Mouse (Mus musculus): ENCODE results near the gene Lrcol1. TPM values are rescaled to one million over a fixed set of nuclear protein-coding genes. Genes with fewer than 3 reads are reported as not detected.

Lrcol1 gene
- polyA plus RNA-seq, 2 experiments = not detected

DNA sequence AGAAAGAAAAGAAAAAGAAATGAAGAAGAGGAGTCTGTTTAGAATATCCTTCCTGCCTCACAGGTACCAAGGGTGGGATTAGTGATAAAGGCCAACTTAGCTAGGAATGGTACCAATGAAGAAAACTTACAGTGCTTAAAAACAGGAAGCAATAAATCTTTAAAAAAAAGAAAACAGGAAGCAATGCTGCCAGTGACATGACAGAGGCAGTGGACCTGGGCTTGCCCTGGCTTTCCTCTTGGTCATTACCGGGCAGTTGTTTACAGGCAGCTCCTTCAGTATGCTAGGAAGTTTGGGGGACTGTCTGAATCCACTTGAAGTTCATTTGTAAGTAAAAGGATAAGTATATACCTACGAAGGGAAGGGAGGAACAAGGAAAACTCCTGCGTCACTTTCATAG, 14.0 kb upstream of the Lrcol1 start:
- Histone ChIP-seq H3K27ac (no peak overlapping the region), H3K36me3 (replicated peaks; ENCODE audit: control insufficient read depth, insufficient read depth, low read depth) (peaks cover 76% of the 10 kb centered on the region), H3K4me2 (ENCODE audit: low read depth) (no peak overlapping the region), H3K4me3 (ENCODE audit: insufficient read depth in 1 of 2, low read depth in 2 of 2, low read length in 2 of 2) (no peak overlapping the region), H3K4me1 (replicated peaks; ENCODE audit: control insufficient read depth in 2 of 2, insufficient read depth in 2 of 2, low read length in 1 of 2) (no peaks in the 10 kb centered on the region), H3K9me3 (ENCODE audit: control insufficient read depth, low read length) (no peaks in the 10 kb centered on the region), H3K27me3 (ENCODE audit: control insufficient read depth, insufficient read depth, low read length) (no peaks in the 10 kb centered on the region), H3K9ac (replicated peaks) (no peak overlapping the region)
- DNase-seq (ENCODE audit: low read depth in 3 of 3, low spot score in 3 of 3) = no peak
- no peak for ATAC-seq (ENCODE audit: insufficient read depth)
- TF ChIP-seq EP300 (IDR thresholded peaks at IDR 0.05; ENCODE audit: low read depth) (no peak), CTCF (IDR thresholded peaks at IDR 0.05; ENCODE audit: low read depth) (no peak)
- WGBS (ENCODE audit: insufficient replicate concordance) = 65% methylated on average over 3 of the region's 3 CpGs

DNA sequence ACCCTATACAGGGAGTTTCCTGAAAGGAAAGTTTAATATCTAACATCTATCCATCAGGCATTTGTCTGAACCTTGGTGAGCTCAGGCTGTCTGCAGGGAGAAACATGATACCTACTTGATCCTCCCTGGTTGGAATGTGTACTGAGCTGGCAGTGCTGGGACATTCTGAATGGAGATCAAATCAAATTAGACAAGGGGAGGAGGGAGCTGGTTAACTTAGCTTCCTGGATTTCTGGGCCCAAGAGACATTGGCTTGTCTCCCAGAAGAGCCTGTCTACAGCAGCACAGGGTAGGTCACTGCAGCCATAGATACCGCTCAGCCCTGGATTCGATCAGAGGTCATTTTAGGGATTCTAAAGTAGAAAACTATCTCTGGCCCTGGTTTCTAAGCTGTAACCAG, 5.7 kb upstream of the Lrcol1 start:
- Histone ChIP-seq H3K9ac (replicated peaks) (no peak overlapping the region), H3K4me1 (replicated peaks; ENCODE audit: control insufficient read depth in 2 of 2, insufficient read depth in 2 of 2, low read length in 1 of 2) (no peaks in the 10 kb centered on the region), H3K4me3 (ENCODE audit: insufficient read depth in 1 of 2, low read depth in 2 of 2, low read length in 2 of 2) (no peak overlapping the region), H3K36me3 (replicated peaks; ENCODE audit: control insufficient read depth, insufficient read depth, low read depth) (peaks cover 40% of the 10 kb centered on the region), H3K9me3 (ENCODE audit: control insufficient read depth, low read length) (no peaks in the 10 kb centered on the region), H3K4me2 (ENCODE audit: low read depth) (no peak overlapping the region), H3K27me3 (ENCODE audit: control insufficient read depth, insufficient read depth, low read length) (peaks cover 21% of the 10 kb centered on the region), H3K27ac (no peak overlapping the region)
- DNase-seq (ENCODE audit: low read depth in 3 of 3, low spot score in 3 of 3) = no peak
- TF ChIP-seq CTCF (IDR thresholded peaks at IDR 0.05; ENCODE audit: low read depth) (no peak), EP300 (IDR thresholded peaks at IDR 0.05; ENCODE audit: low read depth) (no peak)
- WGBS (ENCODE audit: insufficient replicate concordance) = 80% methylated on average over 2 of the region's 2 CpGs
- no peak for ATAC-seq (ENCODE audit: insufficient read depth)

DNA sequence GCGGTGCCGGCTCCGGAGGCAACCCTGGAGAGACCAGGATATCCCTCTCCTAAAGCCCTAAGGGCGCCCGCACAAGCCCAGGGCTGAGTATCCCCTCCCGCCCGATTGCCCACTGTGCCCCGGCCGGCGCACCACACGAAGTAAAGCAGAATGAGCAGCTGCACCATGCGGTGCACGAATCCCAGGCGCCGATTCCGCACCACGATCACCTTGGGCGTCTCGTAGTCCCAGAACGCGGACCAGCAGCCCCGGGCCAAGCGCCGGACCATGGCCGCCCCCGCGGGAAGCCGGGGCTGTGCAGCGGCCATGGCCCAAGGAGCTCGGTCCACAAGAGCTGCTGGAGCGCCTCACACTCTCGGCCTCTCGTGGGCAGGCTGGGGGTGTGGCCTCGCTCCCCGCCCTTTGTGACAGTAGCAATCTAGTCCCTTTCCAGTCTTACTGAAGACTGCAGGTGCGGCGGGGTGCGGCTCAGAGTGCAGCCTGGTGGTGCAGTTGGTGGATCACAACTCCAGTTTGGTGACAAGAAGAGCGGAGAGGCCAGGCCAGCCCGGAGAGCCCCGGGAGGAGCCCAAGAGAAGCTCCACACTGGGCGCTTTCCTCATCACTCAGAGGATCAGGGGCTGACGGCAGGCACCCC, 1.8 kb upstream of the Lrcol1 start, which contains the start of gene P2rx2:
TSS of gene P2rx2 (minus strand) at position 565 of the 637 bp plus-strand sequence.
- Histone ChIP-seq H3K4me1 (replicated peaks; ENCODE audit: control insufficient read depth in 2 of 2, insufficient read depth in 2 of 2, low read length in 1 of 2) (no peaks in the 10 kb centered on the region), H3K27ac (no peak within 1 kb of the TSS), H3K4me3 (ENCODE audit: insufficient read depth in 1 of 2, low read depth in 2 of 2, low read length in 2 of 2) (peak within 1 kb of the TSS in 1 of 2 experiments; percentile 35; a peak in 3 of 4 replicates), H3K27me3 (ENCODE audit: control insufficient read depth, insufficient read depth, low read length) (peaks cover 23% of the 10 kb centered on the region), H3K4me2 (ENCODE audit: low read depth) (peak within 1 kb of the TSS; percentile 58), H3K36me3 (replicated peaks; ENCODE audit: control insufficient read depth, insufficient read depth, low read depth) (peaks cover 4% of the 10 kb centered on the region), H3K9me3 (ENCODE audit: control insufficient read depth, low read length) (no peaks in the 10 kb centered on the region), H3K9ac (replicated peaks) (no peak within 1 kb of the TSS)
- DNase-seq (ENCODE audit: low read depth in 3 of 3, low spot score in 3 of 3) (no peak), ATAC-seq (ENCODE audit: insufficient read depth) (peak; percentile 25; the same call in 1 of the 2 replicates)
- 4% methylated on average over 43 of the region's 43 CpGs for WGBS (ENCODE audit: insufficient replicate concordance)
- TF ChIP-seq EP300 (IDR thresholded peaks at IDR 0.05; ENCODE audit: low read depth) (no peak), CTCF (IDR thresholded peaks at IDR 0.05; ENCODE audit: low read depth) (no peak)

DNA sequence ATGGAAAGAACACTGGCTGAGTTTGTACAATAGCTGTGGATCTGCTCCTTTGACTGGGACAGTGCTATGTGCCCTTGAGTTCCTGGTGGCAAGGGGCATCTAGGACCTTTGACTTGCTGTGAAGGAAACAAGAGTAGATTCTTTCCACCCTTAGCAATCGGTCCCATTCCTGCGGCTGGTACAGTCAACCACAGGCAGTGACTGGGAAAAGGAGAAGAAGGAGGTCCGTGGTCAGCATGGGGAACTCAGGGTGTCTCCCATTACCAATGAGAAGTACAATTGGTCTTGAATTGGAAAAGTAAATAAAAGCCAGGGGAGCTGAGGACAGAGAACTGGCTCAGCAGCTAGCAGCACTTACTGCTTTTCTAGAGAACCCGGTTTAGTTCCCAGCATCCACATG, 1.0 kb downstream of the Lrcol1 start:
- ATAC-seq (ENCODE audit: insufficient read depth) = no peak
- no peaks in the 10 kb centered on the region for H3K36me3 ChIP-seq (replicated peaks; ENCODE audit: control insufficient read depth, insufficient read depth, low read depth)
- no peak overlapping the region for H3K4me3 ChIP-seq (ENCODE audit: insufficient read depth in 1 of 2, low read depth in 2 of 2, low read length in 2 of 2)
- TF ChIP-seq EP300 (IDR thresholded peaks at IDR 0.05; ENCODE audit: low read depth) = no peak
- TF ChIP-seq CTCF (IDR thresholded peaks at IDR 0.05; ENCODE audit: low read depth) = no peak
- H3K27me3 ChIP-seq (ENCODE audit: control insufficient read depth, insufficient read depth, low read length) = peaks cover 23% of the 10 kb centered on the region
- H3K9me3 ChIP-seq (ENCODE audit: control insufficient read depth, low read length) = no peaks in the 10 kb centered on the region
- no peak overlapping the region for H3K4me2 ChIP-seq (ENCODE audit: low read depth)
- no peak overlapping the region for H3K27ac ChIP-seq
- no peaks in the 10 kb centered on the region for H3K4me1 ChIP-seq (replicated peaks; ENCODE audit: control insufficient read depth in 2 of 2, insufficient read depth in 2 of 2, low read length in 1 of 2)
- WGBS (ENCODE audit: insufficient replicate concordance) = 18% methylated on average over 4 of the region's 4 CpGs
- H3K9ac ChIP-seq (replicated peaks) = no peak overlapping the region
- DNase-seq (ENCODE audit: low read depth in 3 of 3, low spot score in 3 of 3) = no peak

DNA sequence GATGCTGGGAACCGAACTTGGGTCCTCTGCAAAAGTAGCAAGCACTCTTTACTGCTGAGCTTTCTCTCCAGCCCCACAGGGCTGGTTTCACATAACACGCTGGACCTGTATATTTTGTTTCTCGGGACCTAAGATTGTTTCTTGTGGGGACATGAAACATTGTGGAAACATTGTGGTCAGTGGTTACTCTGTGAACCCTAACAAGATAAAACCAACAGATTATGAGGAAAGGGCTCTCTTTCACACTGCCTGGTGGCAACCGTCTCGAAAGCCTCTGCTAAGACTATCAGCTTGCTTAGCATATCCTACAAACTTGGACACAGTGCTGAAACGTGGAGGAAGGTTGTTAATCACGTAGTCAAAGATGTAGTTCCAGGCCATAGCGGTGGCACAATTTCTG, 2.5 kb downstream of the Lrcol1 start:
- Histone ChIP-seq H3K4me1 (replicated peaks; ENCODE audit: control insufficient read depth in 2 of 2, insufficient read depth in 2 of 2, low read length in 1 of 2) (no peaks in the 10 kb centered on the region), H3K27ac (no peak overlapping the region), H3K9ac (replicated peaks) (no peak overlapping the region), H3K4me2 (ENCODE audit: low read depth) (no peak overlapping the region), H3K4me3 (ENCODE audit: insufficient read depth in 1 of 2, low read depth in 2 of 2, low read length in 2 of 2) (no peak overlapping the region), H3K27me3 (ENCODE audit: control insufficient read depth, insufficient read depth, low read length) (peaks cover 19% of the 10 kb centered on the region), H3K36me3 (replicated peaks; ENCODE audit: control insufficient read depth, insufficient read depth, low read depth) (no peaks in the 10 kb centered on the region), H3K9me3 (ENCODE audit: control insufficient read depth, low read length) (no peaks in the 10 kb centered on the region)
- TF ChIP-seq CTCF (IDR thresholded peaks at IDR 0.05; ENCODE audit: low read depth) = no peak
- ATAC-seq (ENCODE audit: insufficient read depth) = no peak
- no peak for DNase-seq (ENCODE audit: low read depth in 3 of 3, low spot score in 3 of 3)
- WGBS (ENCODE audit: insufficient replicate concordance) = 50% methylated on average over 8 of the region's 8 CpGs
